17 mouse cellular contexts compared by ENCODE assay signal in genomic region chr4:135892884-135893283, GRCm38 (mm10). TPM values are rescaled to one million over a fixed set of nuclear protein-coding genes. Genes with fewer than 3 reads are reported as not detected.
DNase-seq lines count a peak whose midpoint lies in the region; ATAC-seq and TF ChIP-seq lines count a peak whose summit lies in the region.
"Had no signal": no experiment of that assay in that cellular context is flagged by ENCODE, and none has a peak within 500 bp of the region (broad histone marks: within the 10 kb centered on the region; RNA-seq: fewer than 3 reads in every experiment).

No protein-coding gene starts in this region.

- DNase-seq in CH12.LX (ENCODE audit: extremely low read depth): no peak
- no peak for DNase-seq in cerebellum, adult 11-12 months
- no peak for DNase-seq in adipocyte (ENCODE audit: low spot score)
- DNase-seq in embryo, embryonic 10 days (ENCODE audit: low spot score): no peak
- DNase-seq: adrenal gland, postnatal 36 days; cerebellum, postnatal 25 days; forebrain, postnatal 0 days; gastrocnemius, postnatal 25 days; thymus, postnatal 25 days had no signal

- dilution Hi-C loops in CH12.LX (cut with MboI; ENCODE audit: extremely low pct_ligation_motif_present, extremely low pct_unique_long_range_greater_than_20kb, low sequenced_read_pairs): no loop called here

- H3K9ac ChIP-seq in intestine, embryonic 16.5 days (ENCODE audit: low read depth, low read length): no peak overlapping the region
- H3K9ac ChIP-seq in intestine, embryonic 15.5 days: no peak overlapping the region
- H3K9ac ChIP-seq in CH12.LX (ENCODE audit: insufficient read depth, low read depth): no peak overlapping the region
- no peak overlapping the region for H3K9ac ChIP-seq in liver, embryonic 16.5 days (ENCODE audit: low read depth, low read length)
- H3K9ac ChIP-seq: forebrain, postnatal 0 days; hindbrain, embryonic 15.5 days; kidney, embryonic 15.5 days; neural tube, embryonic 12.5 days had no signal

- WGBS in intestine, embryonic 16.5 days: 56% methylated on average over 4 of the region's 4 CpGs
- WGBS in intestine, embryonic 15.5 days: 37% methylated on average over 4 of the region's 4 CpGs
- 11% methylated on average over 4 of the region's 4 CpGs for WGBS in liver, embryonic 16.5 days (ENCODE audit: insufficient replicate concordance)

- peak in 1 of 2 experiments; percentile 75; a peak in 2 of 4 replicates for TF ChIP-seq CTCF in CH12.LX (conservative IDR thresholded peaks at IDR 0.05 in 1 of 2, IDR thresholded peaks at IDR 0.05 in 1 of 2; ENCODE audit: low read depth in 2 of 2, low read length in 2 of 2)
- 0 out of 2 replicates have a peak, but pooled peaks have one; percentile 0 for TF ChIP-seq CTCF in cortical plate, adult 2 months (IDR thresholded peaks at IDR 0.05; ENCODE audit: extremely low read depth, insufficient read depth, low read length)

- no peak for TF ChIP-seq POLR2A in CH12.LX (IDR thresholded peaks at IDR 0.05; ENCODE audit: low read depth, low read length)
- no peak for TF ChIP-seq POLR2A in cortical plate, adult 2 months (IDR thresholded peaks at IDR 0.05; ENCODE audit: extremely low read depth, insufficient read depth, low read length)

- H3K9me3 ChIP-seq in intestine, embryonic 16.5 days (ENCODE audit: control insufficient read depth, low read length): no peaks in the 10 kb centered on the region
- no peaks in the 10 kb centered on the region for H3K9me3 ChIP-seq in intestine, embryonic 15.5 days
- H3K9me3 ChIP-seq in CH12.LX (replicated peaks; ENCODE audit: low read length): peaks cover 2% of the 10 kb centered on the region
- H3K9me3 ChIP-seq in liver, embryonic 16.5 days (replicated peaks; ENCODE audit: control insufficient read depth, low read length): no peaks in the 10 kb centered on the region
- H3K9me3 ChIP-seq: hindbrain, embryonic 15.5 days; kidney, embryonic 15.5 days; neural tube, embryonic 12.5 days had no signal

- H3K27ac ChIP-seq in intestine, embryonic 16.5 days (ENCODE audit: low read length): no peak overlapping the region
- H3K27ac ChIP-seq in intestine, embryonic 15.5 days: no peak overlapping the region
- no peak overlapping the region for H3K27ac ChIP-seq in CH12.LX (ENCODE audit: insufficient read depth, low read depth)
- no peak overlapping the region for H3K27ac ChIP-seq in cortical plate, adult 2 months (ENCODE audit: insufficient read depth, low read length)
- no peak overlapping the region for H3K27ac ChIP-seq in liver, embryonic 16.5 days (ENCODE audit: low read length)
- H3K27ac ChIP-seq: hindbrain, embryonic 15.5 days; kidney, embryonic 15.5 days; neural tube, embryonic 12.5 days had no signal

- TF ChIP-seq EP300 in CH12.LX (IDR thresholded peaks at IDR 0.05; ENCODE audit: low read length): no peak

- TF ChIP-seq RAD21 in CH12.LX (IDR thresholded peaks at IDR 0.05; ENCODE audit: low read depth, low read length): peak; percentile 75

- H3K36me3 ChIP-seq in intestine, embryonic 16.5 days (ENCODE audit: control insufficient read depth, insufficient read depth, low read length): no peaks in the 10 kb centered on the region
- H3K36me3 ChIP-seq in intestine, embryonic 15.5 days: no peaks in the 10 kb centered on the region
- H3K36me3 ChIP-seq in CH12.LX (replicated peaks in 1 of 2; ENCODE audit: control insufficient read depth in 1 of 2, insufficient read depth in 1 of 2, low read length in 1 of 2): no peaks in the 10 kb centered on the region
- no peaks in the 10 kb centered on the region for H3K36me3 ChIP-seq in liver, embryonic 16.5 days (ENCODE audit: control insufficient read depth, insufficient read depth)
- H3K36me3 ChIP-seq: hindbrain, embryonic 15.5 days; kidney, embryonic 15.5 days; neural tube, embryonic 12.5 days had no signal

- ATAC-seq in intestine, embryonic 16.5 days: peak; percentile 38; the same call in 1 of the 2 replicates
- ATAC-seq in intestine, embryonic 15.5 days: no peak
- ATAC-seq in liver, embryonic 16.5 days (ENCODE audit: low read depth): peak; percentile 33; the same call in 1 of the 2 replicates
- ATAC-seq: forebrain, postnatal 0 days; midbrain, embryonic 16.5 days had no signal

- no peak overlapping the region for H3K4me3 ChIP-seq in intestine, embryonic 16.5 days (ENCODE audit: low read length)
- H3K4me3 ChIP-seq in intestine, embryonic 15.5 days (replicated peaks): no peak overlapping the region
- no peak overlapping the region for H3K4me3 ChIP-seq in CH12.LX (replicated peaks in 1 of 3; ENCODE audit: low read depth in 2 of 3, low read length in 2 of 3, poor library complexity in 1 of 3)
- H3K4me3 ChIP-seq in cortical plate, adult 2 months (ENCODE audit: insufficient read depth, low read length): no peak overlapping the region
- H3K4me3 ChIP-seq in liver, embryonic 16.5 days (ENCODE audit: low read depth, low read length): no peak overlapping the region
- H3K4me3 ChIP-seq: hindbrain, embryonic 15.5 days; kidney, embryonic 15.5 days; neural tube, embryonic 12.5 days had no signal

- in situ Hi-C loops in CH12.LX (cut with MboI; ENCODE audit: low pct_ligation_motif_present, low pct_unique_long_range_greater_than_20kb, low sequenced_read_pairs): no loop called here

- H3K4me2 ChIP-seq in intestine, embryonic 16.5 days (ENCODE audit: low read depth, low read length): no peak overlapping the region
- no peak overlapping the region for H3K4me2 ChIP-seq in intestine, embryonic 15.5 days (replicated peaks)
- H3K4me2 ChIP-seq in CH12.LX (ENCODE audit: insufficient read depth, low read depth, poor library complexity, severe bottlenecking): no peak overlapping the region
- H3K4me2 ChIP-seq in liver, embryonic 16.5 days (ENCODE audit: low read depth, low read length): no peak overlapping the region
- H3K4me2 ChIP-seq: hindbrain, embryonic 15.5 days; kidney, embryonic 15.5 days; neural tube, embryonic 12.5 days had no signal

- 0 out of 2 replicates have a peak, but pooled peaks cover 4% of the 10 kb centered on the region for H3K4me1 ChIP-seq in intestine, embryonic 16.5 days (ENCODE audit: control insufficient read depth, insufficient read depth, low read length)
- no peaks in the 10 kb centered on the region for H3K4me1 ChIP-seq in intestine, embryonic 15.5 days (replicated peaks)
- peaks cover 19 to 38% of the 10 kb centered on the region in 2 experiments for H3K4me1 ChIP-seq in CH12.LX (ENCODE audit: control insufficient read depth in 1 of 2, insufficient read depth in 2 of 2)
- H3K4me1 ChIP-seq in cortical plate, adult 2 months (ENCODE audit: control insufficient read depth, insufficient read depth, low read length): no peaks in the 10 kb centered on the region
- peaks cover 35% of the 10 kb centered on the region for H3K4me1 ChIP-seq in liver, embryonic 16.5 days (ENCODE audit: control insufficient read depth, low read depth, low read length)
- H3K4me1 ChIP-seq: hindbrain, embryonic 15.5 days; kidney, embryonic 15.5 days; neural tube, embryonic 12.5 days had no signal

- H3K27me3 ChIP-seq in intestine, embryonic 16.5 days (replicated peaks; ENCODE audit: control insufficient read depth, insufficient read depth, low read length): no peaks in the 10 kb centered on the region
- no peaks in the 10 kb centered on the region for H3K27me3 ChIP-seq in intestine, embryonic 15.5 days (replicated peaks)
- no peaks in the 10 kb centered on the region for H3K27me3 ChIP-seq in CH12.LX (replicated peaks)
- no peaks in the 10 kb centered on the region for H3K27me3 ChIP-seq in liver, embryonic 16.5 days (ENCODE audit: control insufficient read depth, insufficient read depth, low read depth, low read length)
- H3K27me3 ChIP-seq: hindbrain, embryonic 15.5 days; kidney, embryonic 15.5 days; neural tube, embryonic 12.5 days had no signal

- H3K79me2 ChIP-seq in CH12.LX (replicated peaks; ENCODE audit: control insufficient read depth, extremely low read depth, insufficient read depth, poor library complexity, severe bottlenecking): no peaks in the 10 kb centered on the region

RNA-seq across cellular contexts. Expression of gene Cnr2, which starts 2.3 kb away (rescaled TPM):
- polyA plus RNA-seq in intestine, embryonic 16.5 days (2015; fragmentation: Nextera tagmentation; extraction: Ambion mirVana): 0.43 and 0.66 TPM in 2 replicates
- 0.28 and 0.42 TPM in 2 replicates for polyA plus RNA-seq in intestine, embryonic 15.5 days (2015; fragmentation: Nextera tagmentation; extraction: Ambion mirVana)
- total RNA-seq in CH12.LX (2012; rRNA removed) (5.6 and 6.5 TPM in 2 replicates), CH12.LX (2014; rRNA removed) (13.5 and 13.8 TPM in 2 replicates)
- polyA plus RNA-seq in CH12.LX (2012; ENCODE audit: insufficient read length, low read depth): 9.4 and 10.6 TPM in 2 replicates
- 0.11 and 0.15 TPM in 2 replicates for polyA plus RNA-seq in cortical plate, adult 2 months (2012; rRNA removed)
- 2.9 TPM in 2 replicates for polyA plus RNA-seq in liver, embryonic 16.5 days (2015; fragmentation: Nextera tagmentation; extraction: Ambion mirVana)

RNA-seq across cellular contexts. Expression of gene Pnrc2, which starts 19.2 kb away (rescaled TPM):
- 165 and 171 TPM in 2 replicates for polyA plus RNA-seq in intestine, embryonic 16.5 days (2015; fragmentation: Nextera tagmentation; extraction: Ambion mirVana)
- polyA plus RNA-seq in intestine, embryonic 15.5 days (2015; fragmentation: Nextera tagmentation; extraction: Ambion mirVana): 164 and 177 TPM in 2 replicates
- total RNA-seq in CH12.LX (2012; rRNA removed) (22.2 and 30.5 TPM in 2 replicates), CH12.LX (2014; rRNA removed) (46.9 and 55.0 TPM in 2 replicates)
- polyA plus RNA-seq in CH12.LX (2012; ENCODE audit: insufficient read length, low read depth): 32.8 and 34.4 TPM in 2 replicates
- polyA plus RNA-seq in cortical plate, adult 2 months (2012; rRNA removed): 55.4 and 61.0 TPM in 2 replicates
- 74.9 and 81.1 TPM in 2 replicates for polyA plus RNA-seq in liver, embryonic 16.5 days (2015; fragmentation: Nextera tagmentation; extraction: Ambion mirVana)

RNA-seq across cellular contexts. Expression of gene Fuca1, which starts 27.7 kb away (rescaled TPM):
- polyA plus RNA-seq in intestine, embryonic 16.5 days (2015; fragmentation: Nextera tagmentation; extraction: Ambion mirVana): 214 and 254 TPM in 2 replicates
- 134 and 154 TPM in 2 replicates for polyA plus RNA-seq in intestine, embryonic 15.5 days (2015; fragmentation: Nextera tagmentation; extraction: Ambion mirVana)
- total RNA-seq in CH12.LX (2012; rRNA removed) (63.2 and 77.6 TPM in 2 replicates), CH12.LX (2014; rRNA removed) (28.6 and 32.6 TPM in 2 replicates)
- polyA plus RNA-seq in CH12.LX (2012; ENCODE audit: insufficient read length, low read depth): 66.5 and 71.5 TPM in 2 replicates
- polyA plus RNA-seq in cortical plate, adult 2 months (2012; rRNA removed): 36.9 and 37.8 TPM in 2 replicates
- 22.7 and 28.0 TPM in 2 replicates for polyA plus RNA-seq in liver, embryonic 16.5 days (2015; fragmentation: Nextera tagmentation; extraction: Ambion mirVana)

RNA-seq across cellular contexts. Expression of gene Srsf10, which starts 37.3 kb away (rescaled TPM):
- polyA plus RNA-seq in intestine, embryonic 16.5 days (2015; fragmentation: Nextera tagmentation; extraction: Ambion mirVana): 146 and 157 TPM in 2 replicates
- polyA plus RNA-seq in intestine, embryonic 15.5 days (2015; fragmentation: Nextera tagmentation; extraction: Ambion mirVana): 177 and 214 TPM in 2 replicates
- total RNA-seq in CH12.LX (2012; rRNA removed) (85.7 and 127 TPM in 2 replicates), CH12.LX (2014; rRNA removed) (179 and 197 TPM in 2 replicates)
- 291 and 341 TPM in 2 replicates for polyA plus RNA-seq in CH12.LX (2012; ENCODE audit: insufficient read length, low read depth)
- 49.1 and 54.7 TPM in 2 replicates for polyA plus RNA-seq in cortical plate, adult 2 months (2012; rRNA removed)
- 81.8 and 90.3 TPM in 2 replicates for polyA plus RNA-seq in liver, embryonic 16.5 days (2015; fragmentation: Nextera tagmentation; extraction: Ambion mirVana)

RNA-seq across cellular contexts. Expression of gene Hmgcl, which starts 53.4 kb away (rescaled TPM):
- polyA plus RNA-seq in intestine, embryonic 16.5 days (2015; fragmentation: Nextera tagmentation; extraction: Ambion mirVana): 147 and 165 TPM in 2 replicates
- 105 and 113 TPM in 2 replicates for polyA plus RNA-seq in intestine, embryonic 15.5 days (2015; fragmentation: Nextera tagmentation; extraction: Ambion mirVana)
- total RNA-seq in CH12.LX (2012; rRNA removed) (32.4 and 42.7 TPM in 2 replicates), CH12.LX (2014; rRNA removed) (38.0 and 39.5 TPM in 2 replicates)
- polyA plus RNA-seq in CH12.LX (2012; ENCODE audit: insufficient read length, low read depth): 27.2 and 27.6 TPM in 2 replicates
- polyA plus RNA-seq in cortical plate, adult 2 months (2012; rRNA removed): 46.4 and 50.5 TPM in 2 replicates
- polyA plus RNA-seq in liver, embryonic 16.5 days (2015; fragmentation: Nextera tagmentation; extraction: Ambion mirVana): 105 and 107 TPM in 2 replicates
